Mouse (Mus musculus) liver, postnatal 0 days (tissue): ENCODE results near the gene Igfn1. TPM values are rescaled to one million over a fixed set of nuclear protein-coding genes. Genes with fewer than 3 reads are reported as not detected.

Experiments used
- ATAC-seq: fragments of 200-750 bp; cut with Nextera tagmentation; 2 replicates; pipeline ENCODE4 v1.8.0; 2017; ENCODE audit warnings: mild to moderate bottlenecking, moderate library complexity
- DNase-seq: peaks from one replicate; pipeline ENCODE4 v3.0.0-alpha.2; 2016
- H3K27ac ChIP-seq: fragments of 300-500 bp; sonication (generic); 2 replicates; pipeline ENCODE4 v1.5.1; 2014; ENCODE audit warnings: antibody characterized with exemption, moderate library complexity, mild to moderate bottlenecking, low read depth
- H3K27me3 ChIP-seq: fragments of 300-500 bp; sonication (generic); 2 replicates; pipeline ENCODE4 v1.6.1; 2014; ENCODE audit warnings: low read length, control low read depth, mixed read lengths; ENCODE audit not compliant: insufficient read depth
- H3K36me3 ChIP-seq: fragments of 300-500 bp; sonication (generic); replicated peaks from 2 replicates; pipeline ENCODE4 v1.6.1; 2014; ENCODE audit warnings: mild to moderate bottlenecking, control low read depth, low read length, moderate library complexity, mixed read lengths; ENCODE audit not compliant: insufficient read depth
- H3K4me1 ChIP-seq: fragments of 300-500 bp; sonication (generic); 2 replicates; pipeline ENCODE4 v1.6.1; 2014; ENCODE audit warnings: antibody characterized with exemption, mild to moderate bottlenecking, control low read depth; ENCODE audit not compliant: insufficient read depth
- H3K4me2 ChIP-seq: fragments of 300-500 bp; sonication (generic); 2 replicates; pipeline ENCODE4 v1.6.1; 2014; ENCODE audit warnings: low read depth, mild to moderate bottlenecking, low read length, moderate library complexity, mixed read lengths
- H3K4me3 ChIP-seq: fragments of 300-500 bp; sonication (generic); 2 replicates; pipeline ENCODE4 v1.5.1; 2014; ENCODE audit warnings: low read depth, low read length
- H3K9ac ChIP-seq: fragments of 300-500 bp; sonication (generic); replicated peaks from 2 replicates; pipeline ENCODE4 v1.6.1; 2014; ENCODE audit warnings: mild to moderate bottlenecking, moderate library complexity
- H3K9me3 ChIP-seq: fragments of 300-500 bp; sonication (generic); 2 replicates; pipeline ENCODE4 v1.6.1; 2016; ENCODE audit warnings: mild to moderate bottlenecking, control low read depth, low read length, mixed read lengths
- CTCF ChIP-seq: sonication (generic); IDR thresholded peaks from 2 replicates; pipeline ENCODE4 v1.5.1; 2016; ENCODE audit warnings: antibody characterized with exemption, low read depth
- EP300 ChIP-seq: IDR thresholded peaks from 2 replicates; pipeline ENCODE4 v1.6.1; 2016; ENCODE audit warnings: antibody characterized with exemption, low read depth, mild to moderate bottlenecking
- WGBS: fragments of 180-500 bp; shearing (Covaris S2); extraction: QIAGEN DNeasy Blood & Tissue Kit; methylation state at CpG from one replicate; pipeline ENCODE4 v1.1.7; 2014; ENCODE audit not compliant: insufficient replicate concordance; 5-methylcytosine and 5-hydroxymethylcytosine counted together
- polyA plus RNA-seq: library from polyadenylated mRNA; unstranded; fragments of >200 nt; fragmentation: Nextera tagmentation; extraction: Ambion mirVana; gene quantifications from 2 replicates; pipeline ENCODE4 v1.2.1, GENCODE M21; 2015

The Igfn1 gene
- polyA plus RNA-seq, 1 experiment from 2014 or later, result not detected

- WGBS, result 38% methylated on average over 12 of the region's 12 CpGs
- no peak overlapping the region for H3K27ac ChIP-seq
- no peaks in the 10 kb centered on the region for H3K9me3 ChIP-seq
- no peaks in the 10 kb centered on the region for H3K36me3 ChIP-seq
- H3K27me3 ChIP-seq, result 0 out of 2 replicates have a peak, but pooled peaks cover 4% of the 10 kb centered on the region
- peaks cover 22% of the 10 kb centered on the region for H3K4me1 ChIP-seq
- ATAC-seq (no peak; the same call in 1 of the 2 replicates), DNase-seq (peak; percentile 87)
- no peak overlapping the region for H3K4me3 ChIP-seq
- TF ChIP-seq EP300, result no peak
- peak; percentile 93 for TF ChIP-seq CTCF
- H3K4me2 ChIP-seq, result no peak overlapping the region
- H3K9ac ChIP-seq, result no peak overlapping the region
Measured at GRCm38 (mm10) chr1:135944526-135945259, 61.4 kb downstream of the Igfn1 start.

GRCm38 (mm10) chr1:135943713-135944112, 62.4 kb downstream of the Igfn1 start:
- TF ChIP-seq EP300, result no peak
- no peak for TF ChIP-seq CTCF
- peaks cover 22% of the 10 kb centered on the region for H3K4me1 ChIP-seq
- ATAC-seq (no peak), DNase-seq (peak; percentile 33)
- H3K9me3 ChIP-seq, result no peaks in the 10 kb centered on the region
- H3K36me3 ChIP-seq, result no peaks in the 10 kb centered on the region
- no peak overlapping the region for H3K4me2 ChIP-seq
- H3K27ac ChIP-seq, result no peak overlapping the region
- H3K27me3 ChIP-seq, result 0 out of 2 replicates have a peak, but pooled peaks cover 4% of the 10 kb centered on the region
- no peak overlapping the region for H3K4me3 ChIP-seq
- WGBS, result 95% methylated on average over 2 of the region's 2 CpGs
- no peak overlapping the region for H3K9ac ChIP-seq

- Histone ChIP-seq H3K9ac (peak overlapping the region; percentile 64), H3K4me1 (peaks cover 22% of the 10 kb centered on the region), H3K27ac (peak overlapping the region; percentile 94), H3K4me2 (peak overlapping the region; percentile 58), H3K36me3 (no peaks in the 10 kb centered on the region), H3K4me3 (no peak overlapping the region), H3K9me3 (no peaks in the 10 kb centered on the region), H3K27me3 (0 out of 2 replicates have a peak, but pooled peaks cover 4% of the 10 kb centered on the region)
- TF ChIP-seq EP300 (no peak), CTCF (no peak)
- WGBS, result 34% methylated on average over 7 of the region's 7 CpGs
- peak; percentile 60 for ATAC-seq
- DNase-seq, result peak; percentile 53
Measured at GRCm38 (mm10) chr1:135942116-135942515, 64.0 kb downstream of the Igfn1 start.

- Histone ChIP-seq H3K36me3 (no peaks in the 10 kb centered on the region), H3K4me1 (peaks cover 27% of the 10 kb centered on the region), H3K4me3 (peak overlapping the region; percentile 19; the same call in 1 of the 2 replicates), H3K27me3 (0 out of 2 replicates have a peak, but pooled peaks cover 4% of the 10 kb centered on the region), H3K4me2 (peak overlapping the region; percentile 58), H3K27ac (peak overlapping the region; percentile 94), H3K9ac (peak overlapping the region; percentile 67), H3K9me3 (no peaks in the 10 kb centered on the region)
- ATAC-seq (peak; percentile 96), DNase-seq (peak; percentile 80)
- 52% methylated on average over 6 of the region's 6 CpGs for WGBS
- peak; percentile 98 for TF ChIP-seq EP300
- TF ChIP-seq CTCF, result no peak
Measured at GRCm38 (mm10) chr1:135941259-135942006, 64.7 kb downstream of the Igfn1 start.

- Histone ChIP-seq H3K4me2 (no peak overlapping the region), H3K4me3 (no peak overlapping the region), H3K4me1 (peaks cover 15% of the 10 kb centered on the region), H3K27ac (no peak overlapping the region), H3K9me3 (no peaks in the 10 kb centered on the region), H3K27me3 (no peaks in the 10 kb centered on the region), H3K9ac (no peak overlapping the region), H3K36me3 (no peaks in the 10 kb centered on the region)
- TF ChIP-seq EP300 (no peak), CTCF (no peak)
- ATAC-seq (no peak), DNase-seq (no peak)
- 75% methylated on average over 1 of the region's 1 CpGs for WGBS
Measured at GRCm38 (mm10) chr1:135936091-135936490, 70.1 kb downstream of the Igfn1 start.

- H3K4me2 ChIP-seq, result no peak overlapping the region
- H3K27me3 ChIP-seq, result no peaks in the 10 kb centered on the region
- H3K4me1 ChIP-seq, result peaks cover 9% of the 10 kb centered on the region
- H3K36me3 ChIP-seq, result no peaks in the 10 kb centered on the region
- ATAC-seq (no peak), DNase-seq (no peak)
- H3K9ac ChIP-seq, result no peak overlapping the region
- no peak overlapping the region for H3K4me3 ChIP-seq
- TF ChIP-seq EP300 (no peak), CTCF (no peak)
- no peaks in the 10 kb centered on the region for H3K9me3 ChIP-seq
- no peak overlapping the region for H3K27ac ChIP-seq
- WGBS, result 79% methylated on average over 18 of the region's 18 CpGs
Measured at GRCm38 (mm10) chr1:135933704-135934293, 72.3 kb downstream of the Igfn1 start.
